Mouse (Mus musculus): ENCODE measurements around the gene Fam78b.

Fam78b gene

GRCm38 (mm10) chr1:167104956-167105626 is 103.9 kb downstream of the Fam78b start:
- no peak overlapping the region for H3K4me3 ChIP-seq (replicated peaks; ENCODE audit: low read length)
- no peaks in the 10 kb centered on the region for H3K27me3 ChIP-seq (ENCODE audit: insufficient read depth, low read length)
- 0 out of 2 replicates have a peak, but pooled peaks cover 4% of the 10 kb centered on the region for H3K9me3 ChIP-seq (ENCODE audit: low read length)
- no peaks in the 10 kb centered on the region for H3K36me3 ChIP-seq (ENCODE audit: insufficient read depth, low read length)
- H3K4me1 ChIP-seq (replicated peaks; ENCODE audit: low read depth, low read length), result no peaks in the 10 kb centered on the region
- TF ChIP-seq POU5F1 (IDR thresholded peaks at IDR 0.05; ENCODE audit: borderline replicate concordance, low read length) (no peak), NANOG (IDR thresholded peaks at IDR 0.05; ENCODE audit: borderline replicate concordance, low read length) (no peak), CTCF (conservative IDR thresholded peaks at IDR 0.05; ENCODE audit: low read length) (no peak)

GRCm38 (mm10) chr1:167105916-167106315 is 104.7 kb downstream of the Fam78b start:
- Histone ChIP-seq H3K9me3 (ENCODE audit: low read length) (peaks cover 8% of the 10 kb centered on the region; the same call in 1 of the 2 replicates), H3K4me3 (replicated peaks; ENCODE audit: low read length) (no peak overlapping the region), H3K27me3 (ENCODE audit: insufficient read depth, low read length) (0 out of 2 replicates have a peak, but pooled peaks cover 2% of the 10 kb centered on the region), H3K36me3 (ENCODE audit: insufficient read depth, low read length) (no peaks in the 10 kb centered on the region), H3K4me1 (replicated peaks; ENCODE audit: low read depth, low read length) (no peaks in the 10 kb centered on the region)
- TF ChIP-seq POU5F1 (IDR thresholded peaks at IDR 0.05; ENCODE audit: borderline replicate concordance, low read length) (no peak), NANOG (IDR thresholded peaks at IDR 0.05; ENCODE audit: borderline replicate concordance, low read length) (no peak), CTCF (conservative IDR thresholded peaks at IDR 0.05; ENCODE audit: low read length) (no peak)

- TF ChIP-seq POU5F1 (IDR thresholded peaks at IDR 0.05; ENCODE audit: borderline replicate concordance, low read length) (no peak), NANOG (IDR thresholded peaks at IDR 0.05; ENCODE audit: borderline replicate concordance, low read length) (no peak), CTCF (conservative IDR thresholded peaks at IDR 0.05; ENCODE audit: low read length) (no peak)
- H3K27me3 ChIP-seq (ENCODE audit: insufficient read depth, low read length), result 0 out of 2 replicates have a peak, but pooled peaks cover 2% of the 10 kb centered on the region
- peaks cover 8% of the 10 kb centered on the region; the same call in 1 of the 2 replicates for H3K9me3 ChIP-seq (ENCODE audit: low read length)
- no peaks in the 10 kb centered on the region for H3K36me3 ChIP-seq (ENCODE audit: insufficient read depth, low read length)
- no peak overlapping the region for H3K4me3 ChIP-seq (replicated peaks; ENCODE audit: low read length)
- H3K4me1 ChIP-seq (replicated peaks; ENCODE audit: low read depth, low read length), result no peaks in the 10 kb centered on the region
Measured at GRCm38 (mm10) chr1:167108973-167109509, 107.8 kb downstream of the Fam78b start.

GRCm38 (mm10) chr1:167114363-167115050 is 113.3 kb downstream of the Fam78b start:
- Histone ChIP-seq H3K27me3 (ENCODE audit: insufficient read depth, low read length) (0 out of 2 replicates have a peak, but pooled peaks cover 2% of the 10 kb centered on the region), H3K9me3 (ENCODE audit: low read length) (peaks cover 3% of the 10 kb centered on the region; the same call in 1 of the 2 replicates), H3K4me3 (replicated peaks; ENCODE audit: low read length) (no peak overlapping the region), H3K4me1 (replicated peaks; ENCODE audit: low read depth, low read length) (no peaks in the 10 kb centered on the region), H3K36me3 (ENCODE audit: insufficient read depth, low read length) (no peaks in the 10 kb centered on the region)
- no peak for TF ChIP-seq CTCF (conservative IDR thresholded peaks at IDR 0.05; ENCODE audit: low read length)
- TF ChIP-seq POU5F1 (IDR thresholded peaks at IDR 0.05; ENCODE audit: borderline replicate concordance, low read length), result no peak
- TF ChIP-seq NANOG (IDR thresholded peaks at IDR 0.05; ENCODE audit: borderline replicate concordance, low read length), result no peak

- H3K4me1 ChIP-seq (replicated peaks; ENCODE audit: low read depth, low read length), result no peaks in the 10 kb centered on the region
- H3K36me3 ChIP-seq (ENCODE audit: insufficient read depth, low read length), result no peaks in the 10 kb centered on the region
- no peak overlapping the region for H3K4me3 ChIP-seq (replicated peaks; ENCODE audit: low read length)
- peaks cover 3% of the 10 kb centered on the region; the same call in 1 of the 2 replicates for H3K9me3 ChIP-seq (ENCODE audit: low read length)
- 0 out of 2 replicates have a peak, but pooled peaks cover 2% of the 10 kb centered on the region for H3K27me3 ChIP-seq (ENCODE audit: insufficient read depth, low read length)
- TF ChIP-seq CTCF (conservative IDR thresholded peaks at IDR 0.05; ENCODE audit: low read length) (no peak), NANOG (IDR thresholded peaks at IDR 0.05; ENCODE audit: borderline replicate concordance, low read length) (no peak), POU5F1 (IDR thresholded peaks at IDR 0.05; ENCODE audit: borderline replicate concordance, low read length) (no peak)
Measured at GRCm38 (mm10) chr1:167115121-167115520, 113.9 kb downstream of the Fam78b start.

GRCm38 (mm10) chr1:167116733-167117132 is 115.5 kb downstream of the Fam78b start:
- no peaks in the 10 kb centered on the region for H3K9me3 ChIP-seq (ENCODE audit: low read length)
- no peak overlapping the region for H3K4me3 ChIP-seq (replicated peaks; ENCODE audit: low read length)
- H3K36me3 ChIP-seq (ENCODE audit: insufficient read depth, low read length), result no peaks in the 10 kb centered on the region
- H3K4me1 ChIP-seq (replicated peaks; ENCODE audit: low read depth, low read length), result no peaks in the 10 kb centered on the region
- no peaks in the 10 kb centered on the region for H3K27me3 ChIP-seq (ENCODE audit: insufficient read depth, low read length)
- no peak for TF ChIP-seq POU5F1 (IDR thresholded peaks at IDR 0.05; ENCODE audit: borderline replicate concordance, low read length)
- TF ChIP-seq NANOG (IDR thresholded peaks at IDR 0.05; ENCODE audit: borderline replicate concordance, low read length), result no peak
- TF ChIP-seq CTCF (conservative IDR thresholded peaks at IDR 0.05; ENCODE audit: low read length), result no peak

GRCm38 (mm10) chr1:167118971-167119370 is 117.8 kb downstream of the Fam78b start:
- H3K4me1 ChIP-seq (replicated peaks; ENCODE audit: low read depth, low read length), result no peaks in the 10 kb centered on the region
- H3K4me3 ChIP-seq (replicated peaks; ENCODE audit: low read length), result no peak overlapping the region
- H3K27me3 ChIP-seq (ENCODE audit: insufficient read depth, low read length), result no peaks in the 10 kb centered on the region
- no peak for TF ChIP-seq POU5F1 (IDR thresholded peaks at IDR 0.05; ENCODE audit: borderline replicate concordance, low read length)
- no peak for TF ChIP-seq NANOG (IDR thresholded peaks at IDR 0.05; ENCODE audit: borderline replicate concordance, low read length)
- no peak for TF ChIP-seq CTCF (conservative IDR thresholded peaks at IDR 0.05; ENCODE audit: low read length)
- H3K9me3 ChIP-seq (ENCODE audit: low read length), result no peaks in the 10 kb centered on the region
- no peaks in the 10 kb centered on the region for H3K36me3 ChIP-seq (ENCODE audit: insufficient read depth, low read length)

GRCm38 (mm10) chr1:167119439-167119838 is 118.2 kb downstream of the Fam78b start:
- H3K9me3 ChIP-seq (ENCODE audit: low read length), result no peaks in the 10 kb centered on the region
- no peak overlapping the region for H3K4me3 ChIP-seq (replicated peaks; ENCODE audit: low read length)
- H3K4me1 ChIP-seq (replicated peaks; ENCODE audit: low read depth, low read length), result no peaks in the 10 kb centered on the region
- H3K36me3 ChIP-seq (ENCODE audit: insufficient read depth, low read length), result no peaks in the 10 kb centered on the region
- TF ChIP-seq CTCF (conservative IDR thresholded peaks at IDR 0.05; ENCODE audit: low read length), result no peak
- TF ChIP-seq POU5F1 (IDR thresholded peaks at IDR 0.05; ENCODE audit: borderline replicate concordance, low read length), result no peak
- TF ChIP-seq NANOG (IDR thresholded peaks at IDR 0.05; ENCODE audit: borderline replicate concordance, low read length), result no peak
- no peaks in the 10 kb centered on the region for H3K27me3 ChIP-seq (ENCODE audit: insufficient read depth, low read length)
